Mouse (Mus musculus): ENCODE results near the gene Cep135.

- TF ChIP-seq CTCF (IDR thresholded peaks at IDR 0.05; ENCODE audit: low read depth, low read length) (no peak), POLR2A (IDR thresholded peaks at IDR 0.05; ENCODE audit: extremely low read depth, insufficient read depth, low read length) (no peak)
These were observed 77.7 kb downstream of the Cep135 start for GRCm38 (mm10) chr5:76666026-76666756.
